Mouse (Mus musculus) B cell, adult 62 days (primary cell): ENCODE data around the gene Parn. TPM values are rescaled to one million over a fixed set of nuclear protein-coding genes. Genes with fewer than 3 reads are reported as not detected.

ENCODE experiments used
- total RNA-seq: library from RNA; stranded (reverse); gene quantifications from 4 replicates; pipeline ENCODE4 v1.2.4, GENCODE M21; 2023

Parn gene
- 38.9 to 47.0 TPM (median 45.2 TPM) in 4 replicates for total RNA-seq

GRCm38 (mm10) chr16:13667878-13668343 is at the start of gene Parn:
TSS of gene Parn (minus strand) at chr16:13668170.

GRCm38 (mm10) chr16:13671685-13672385 is 3.9 kb upstream of the Parn start, which contains the start of the genes Bfar and 3110001I22Rik:
TSS of gene Bfar (plus strand) at chr16:13671858.
TSS of gene 3110001I22Rik (plus strand) at chr16:13671929.

Other genes starting within 250 kb of the Parn start
- 57.3 to 67.8 TPM (median 63.3 TPM) in 4 replicates for gene Bfar, start 3.7 kb upstream of the Parn start, total RNA-seq
- gene 3110001I22Rik, start 3.8 kb upstream of the Parn start, total RNA-seq: 24.4 to 33.1 TPM (median 27.7 TPM) in 4 replicates
- gene Pla2g10, start 62.8 kb upstream of the Parn start, total RNA-seq: not detected in 4 replicates
- 35.8 to 41.3 TPM (median 38.2 TPM) in 4 replicates for gene Rrn3, start 112.5 kb upstream of the Parn start, total RNA-seq
- gene Ntan1, start 150.7 kb upstream of the Parn start, total RNA-seq: 185 to 211 TPM (median 199 TPM) in 4 replicates
- 75.6 to 85.4 TPM (median 83.1 TPM) in 4 replicates for gene Pdxdc1, start 235.0 kb upstream of the Parn start, total RNA-seq
- gene Mpv17l, start 235.0 kb upstream of the Parn start, total RNA-seq: 0.97 to 1.5 TPM (median 1.2 TPM) in 4 replicates